In genomic region chr7:98968082-98968674, GRCm38 (mm10) we compare ENCODE assay signal across 8 mouse cellular contexts.
DNase-seq lines count a peak whose midpoint lies in the region; ATAC-seq and TF ChIP-seq lines count a peak whose summit lies in the region.

No protein-coding gene starts in this region.

- no peaks in the 10 kb centered on the region for H3K27me3 ChIP-seq in intestine, embryonic 16.5 days (replicated peaks; ENCODE audit: control insufficient read depth, insufficient read depth, low read length)
- no peaks in the 10 kb centered on the region for H3K27me3 ChIP-seq in intestine, postnatal 0 days (replicated peaks; ENCODE audit: control insufficient read depth, insufficient read depth, low read length)
- H3K27me3 ChIP-seq in forebrain, embryonic 10.5 days (ENCODE audit: poor library complexity, severe bottlenecking), result peaks cover 22% of the 10 kb centered on the region
- H3K27me3 ChIP-seq in midbrain, embryonic 15.5 days (replicated peaks), result 0 out of 2 replicates have a peak, but pooled peaks cover 3% of the 10 kb centered on the region

- no peak for DNase-seq in ES-E14 (ENCODE audit: low read depth, low spot score)
- DNase-seq in forebrain, embryonic 10.5 days (ENCODE audit: extremely low spot score, low spot score), result no peak
- DNase-seq in thymus, postnatal 10 days (ENCODE audit: low spot score in 2 of 2), result no peak
- DNase-seq in cerebellum, postnatal 10 days, result no peak

- no peak overlapping the region for H3K4me3 ChIP-seq in intestine, embryonic 16.5 days (ENCODE audit: low read length)
- H3K4me3 ChIP-seq in intestine, postnatal 0 days (ENCODE audit: low read depth, low read length), result no peak overlapping the region
- H3K4me3 ChIP-seq in ES-E14 (ENCODE audit: insufficient read depth in 1 of 2, low read depth in 1 of 2, low read length in 2 of 2, poor library complexity in 1 of 2, severe bottlenecking in 1 of 2), result no peak overlapping the region
- H3K4me3 ChIP-seq in forebrain, embryonic 10.5 days, result peak overlapping the region; percentile 9; the same call in 1 of the 2 replicates
- peak overlapping the region; percentile 10 for H3K4me3 ChIP-seq in midbrain, embryonic 15.5 days

- H3K27ac ChIP-seq in intestine, embryonic 16.5 days (ENCODE audit: low read length), result no peak overlapping the region
- no peak overlapping the region for H3K27ac ChIP-seq in intestine, postnatal 0 days (ENCODE audit: low read depth, low read length)
- peak overlapping the region; percentile 57; the same call in 1 of the 2 replicates for H3K27ac ChIP-seq in ES-E14 (ENCODE audit: insufficient read depth, low read depth, low read length, poor library complexity, severe bottlenecking)
- no peak overlapping the region for H3K27ac ChIP-seq in forebrain, embryonic 10.5 days
- peak overlapping the region; percentile 47; the same call in 1 of the 2 replicates for H3K27ac ChIP-seq in midbrain, embryonic 15.5 days

- H3K4me2 ChIP-seq in intestine, embryonic 16.5 days (ENCODE audit: low read depth, low read length), result 0 out of 2 replicates have a peak overlapping the region, but pooled peaks have one; percentile 17
- H3K4me2 ChIP-seq in intestine, postnatal 0 days (replicated peaks; ENCODE audit: low read depth), result no peak overlapping the region
- H3K4me2 ChIP-seq in midbrain, embryonic 15.5 days, result peak overlapping the region; percentile 45

- TF ChIP-seq CTCF in intestine, postnatal 0 days (IDR thresholded peaks at IDR 0.05; ENCODE audit: low read depth), result no peak

- peaks cover 7% of the 10 kb centered on the region for H3K4me1 ChIP-seq in intestine, embryonic 16.5 days (ENCODE audit: control insufficient read depth, insufficient read depth, low read length)
- no peaks in the 10 kb centered on the region for H3K4me1 ChIP-seq in intestine, postnatal 0 days (replicated peaks; ENCODE audit: control insufficient read depth, insufficient read depth, low read length)
- peaks cover 0 to 24% of the 10 kb centered on the region in 2 experiments; a peak in 3 of 4 replicates for H3K4me1 ChIP-seq in ES-E14 (ENCODE audit: control insufficient read depth in 2 of 2, insufficient read depth in 2 of 2, low read length in 2 of 2, poor library complexity in 1 of 2)
- peaks cover 23% of the 10 kb centered on the region for H3K4me1 ChIP-seq in forebrain, embryonic 10.5 days
- peaks cover 13% of the 10 kb centered on the region for H3K4me1 ChIP-seq in midbrain, embryonic 15.5 days

- no peak for ATAC-seq in intestine, embryonic 16.5 days
- ATAC-seq in intestine, postnatal 0 days, result no peak
- peak; percentile 51 for ATAC-seq in midbrain, embryonic 15.5 days (replicated peaks)
- no peak for ATAC-seq in erythroid progenitor cell, adult 5-6 weeks (replicated peaks; ENCODE audit: low FRiP score, poor library complexity, severe bottlenecking)

- in situ Hi-C loops in ES-E14 (cut with MboI; ENCODE audit: low sequenced_read_pairs in 2 of 2, unreplicated experiment in 2 of 2), result no loop called here

- no peaks in the 10 kb centered on the region for H3K9me3 ChIP-seq in intestine, embryonic 16.5 days (ENCODE audit: control insufficient read depth, low read length)
- H3K9me3 ChIP-seq in intestine, postnatal 0 days (ENCODE audit: control insufficient read depth), result no peaks in the 10 kb centered on the region
- H3K9me3 ChIP-seq in ES-E14 (ENCODE audit: control insufficient read depth, insufficient read depth, low read depth, low read length), result no peaks in the 10 kb centered on the region
- H3K9me3 ChIP-seq in forebrain, embryonic 10.5 days, result 0 out of 2 replicates have a peak, but pooled peaks cover 3% of the 10 kb centered on the region
- no peaks in the 10 kb centered on the region for H3K9me3 ChIP-seq in midbrain, embryonic 15.5 days

- 26% methylated on average over 16 of the region's 16 CpGs for WGBS in intestine, embryonic 16.5 days
- WGBS in intestine, postnatal 0 days, result 35% methylated on average over 16 of the region's 16 CpGs
- 12% methylated on average over 16 of the region's 16 CpGs for WGBS in forebrain, embryonic 10.5 days
- WGBS in midbrain, embryonic 15.5 days, result 13% methylated on average over 16 of the region's 16 CpGs

- peaks cover 3% of the 10 kb centered on the region; the same call in 1 of the 2 replicates for H3K36me3 ChIP-seq in intestine, embryonic 16.5 days (ENCODE audit: control insufficient read depth, insufficient read depth, low read length)
- H3K36me3 ChIP-seq in intestine, postnatal 0 days (ENCODE audit: control insufficient read depth, insufficient read depth), result 0 out of 2 replicates have a peak, but pooled peaks cover 9% of the 10 kb centered on the region
- no peaks in the 10 kb centered on the region for H3K36me3 ChIP-seq in ES-E14 (ENCODE audit: control insufficient read depth, insufficient read depth, low read length, poor library complexity, severe bottlenecking)
- H3K36me3 ChIP-seq in forebrain, embryonic 10.5 days (replicated peaks), result no peaks in the 10 kb centered on the region
- H3K36me3 ChIP-seq in midbrain, embryonic 15.5 days (replicated peaks), result no peaks in the 10 kb centered on the region

- H3K9ac ChIP-seq in intestine, embryonic 16.5 days (ENCODE audit: low read depth, low read length), result peak overlapping the region; percentile 30; the same call in 1 of the 2 replicates
- H3K9ac ChIP-seq in intestine, postnatal 0 days (ENCODE audit: low read depth, low read length), result no peak overlapping the region
- 0 out of 2 replicates have a peak overlapping the region, but pooled peaks have one; percentile 5 for H3K9ac ChIP-seq in ES-E14 (ENCODE audit: insufficient read depth, low read depth, low read length, poor library complexity, severe bottlenecking)
- H3K9ac ChIP-seq in midbrain, embryonic 15.5 days, result peak overlapping the region; percentile 18

TF ChIP-seq in ES-E14, 5 proteins besides CTCF, POLR2A, EP300 and RAD21:
- TF ChIP-seq MAFK (IDR thresholded peaks at IDR 0.05; ENCODE audit: insufficient read depth, low read depth, low read length), result no peak
- no peak for TF ChIP-seq ZNF384 (IDR thresholded peaks at IDR 0.05; ENCODE audit: low read depth, low read length)
- no peak for TF ChIP-seq CHD2 (IDR thresholded peaks at IDR 0.05; ENCODE audit: low read depth, low read length)
- TF ChIP-seq ZC3H11A (IDR thresholded peaks at IDR 0.05; ENCODE audit: borderline replicate concordance, low read depth, low read length), result no peak
- TF ChIP-seq HCFC1 (IDR thresholded peaks at IDR 0.05; ENCODE audit: borderline replicate concordance, insufficient read depth, low read length), result no peak
TF ChIP-seq in ES-E14: peak in this region for 0.

Comparison
In these comparisons a context has a peak if more than half of its experiments do, and no peak if none do; other contexts are left out.
1. H3K27ac ChIP-seq: peak in ES-E14 (single experiment) and midbrain, embryonic 15.5 days (single experiment); none in intestine, embryonic 16.5 days (single experiment), intestine, postnatal 0 days (single experiment) and forebrain, embryonic 10.5 days (single experiment).
2. H3K4me3 ChIP-seq: peak in forebrain, embryonic 10.5 days (single experiment) and midbrain, embryonic 15.5 days (single experiment); none in intestine, embryonic 16.5 days (single experiment), intestine, postnatal 0 days (single experiment) and ES-E14 (0 of 2).